Mouse (Mus musculus) C2C12 (cell line): ENCODE data around the gene Rpl3.

Experiments
- CEBPB ChIP-seq: IDR thresholded peaks from one replicate; pipeline ENCODE4 v1.6.1; 2011; ENCODE audit warnings: low read depth, mild to moderate bottlenecking, control low read depth, moderate library complexity
- CTCF ChIP-seq: IDR thresholded peaks from one replicate; pipeline ENCODE4 v1.5.1; 2011; ENCODE audit not compliant: control insufficient read depth, insufficient read depth, insufficient read length
- MAX ChIP-seq: IDR thresholded peaks from one replicate; pipeline ENCODE4 v1.6.1; 2011; ENCODE audit warnings: mild to moderate bottlenecking, control low read depth
- MYOD1 ChIP-seq: IDR thresholded peaks from one replicate; pipeline ENCODE4 v1.6.1; 2011; ENCODE audit warnings: low read depth; ENCODE audit not compliant: control insufficient read depth, insufficient read length
- MYOG ChIP-seq: IDR thresholded peaks from one replicate; pipeline ENCODE4 v1.6.1; 2011; ENCODE audit not compliant: control insufficient read depth, insufficient read length; ENCODE audit errors: extremely low read depth
- USF1 ChIP-seq: IDR thresholded peaks from one replicate; pipeline ENCODE4 v1.6.1; 2011; ENCODE audit warnings: low read depth, mild to moderate bottlenecking, control low read depth, moderate library complexity

DNA sequence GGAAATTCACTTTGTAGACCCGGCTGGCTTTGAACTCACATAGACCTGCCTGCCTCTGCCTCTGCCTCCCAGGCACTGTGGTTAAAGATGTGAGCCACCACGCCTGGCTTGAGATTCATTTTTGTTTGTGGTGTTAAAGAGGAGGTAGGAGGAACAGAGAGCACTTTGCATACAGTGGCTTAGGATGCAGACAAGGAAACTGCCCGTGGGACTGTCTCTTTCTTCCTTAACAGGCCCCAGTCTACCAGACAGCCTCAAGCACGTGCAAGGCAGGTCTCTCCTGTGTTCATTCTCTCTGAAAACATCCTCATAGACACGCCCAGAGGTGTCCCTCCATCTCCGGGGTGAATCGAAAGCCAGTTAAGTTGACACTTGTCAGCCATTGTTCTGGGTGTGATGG is 57.3 kb downstream of the Rpl3 start:
- TF ChIP-seq CTCF = no peak
- no peak for TF ChIP-seq MYOD1
- no peak for TF ChIP-seq USF1
- TF ChIP-seq CEBPB = no peak
- TF ChIP-seq MYOG = no peak
- TF ChIP-seq MAX = no peak
